Mouse (Mus musculus) liver, adult 2 months (tissue): Measurements from ENCODE around the gene Rab31. TPM values are rescaled to one million over a fixed set of nuclear protein-coding genes. Genes with fewer than 3 reads are reported as not detected.

Source experiments
- DNase-seq: peaks from one replicate; pipeline ENCODE4 v3.0.0-alpha.2; 2011; ENCODE audit warnings: low read depth, low spot score; ENCODE audit errors: extremely low read depth
- H3K27ac ChIP-seq: fragments of 200-500 bp; replicated peaks from 2 replicates; pipeline ENCODE4 v1.5.1; 2012; ENCODE audit warnings: low read depth, mild to moderate bottlenecking, control low read depth, inconsistent platforms, low read length; ENCODE audit not compliant: insufficient read depth
- H3K27me3 ChIP-seq: fragments of 200-500 bp; 2 replicates; pipeline ENCODE4 v1.6.1; 2012; ENCODE audit warnings: mild to moderate bottlenecking, moderate library complexity, low read length, inconsistent platforms; ENCODE audit not compliant: control insufficient read depth, insufficient read depth
- H3K36me3 ChIP-seq: fragments of 200-500 bp; 2 replicates; pipeline ENCODE4 v1.6.1; 2012; ENCODE audit warnings: low read length, inconsistent platforms; ENCODE audit not compliant: control insufficient read depth, insufficient read depth
- H3K4me1 ChIP-seq: fragments of 200-500 bp; 2 replicates; pipeline ENCODE4 v1.6.1; 2011; ENCODE audit warnings: low read length; ENCODE audit not compliant: control insufficient read depth, insufficient read depth
- H3K4me3 ChIP-seq: fragments of 200-500 bp; 2 replicates; pipeline ENCODE4 v1.5.1; 2011; ENCODE audit warnings: low read depth, mild to moderate bottlenecking, control low read depth, low read length, moderate library complexity; ENCODE audit not compliant: insufficient read depth
- H3K79me2 ChIP-seq: fragments of 200-500 bp; 2 replicates; pipeline ENCODE4 v1.6.1; 2012; ENCODE audit warnings: inconsistent platforms, mild to moderate bottlenecking, low read length, moderate library complexity; ENCODE audit not compliant: control insufficient read depth, insufficient read depth
- H3K9ac ChIP-seq: fragments of 200-500 bp; 2 replicates; pipeline ENCODE4 v1.6.1; 2012; ENCODE audit warnings: low read depth, mild to moderate bottlenecking, control low read depth, inconsistent platforms, low read length
- CTCF ChIP-seq: fragments of 200-500 bp; IDR thresholded peaks from 2 replicates; pipeline ENCODE4 v1.5.1; 2011; ENCODE audit warnings: low read depth, low read length, control low read depth
- POLR2A ChIP-seq: fragments of 200-500 bp; IDR thresholded peaks from 2 replicates; pipeline ENCODE4 v1.6.1; 2011; ENCODE audit warnings: low read length, control low read depth; ENCODE audit not compliant: insufficient read depth; ENCODE audit errors: extremely low read depth
- polyA plus RNA-seq: library from polyadenylated mRNA; depleted of rRNA; stranded (reverse); fragments of >200 nt; gene quantifications from 2 replicates; pipeline ENCODE4 v1.2.3, GENCODE M21; 2012; rRNA removed
- total RNA-seq: library from RNA; depleted of rRNA; stranded (reverse); fragments of >200 nt; gene quantifications from 2 replicates; pipeline ENCODE4 v1.2.3, GENCODE M21; 2014; rRNA removed

Gene Rab31
- total and polyA plus RNA-seq, 2 experiments = 3.5 to 5.4 TPM

DNA sequence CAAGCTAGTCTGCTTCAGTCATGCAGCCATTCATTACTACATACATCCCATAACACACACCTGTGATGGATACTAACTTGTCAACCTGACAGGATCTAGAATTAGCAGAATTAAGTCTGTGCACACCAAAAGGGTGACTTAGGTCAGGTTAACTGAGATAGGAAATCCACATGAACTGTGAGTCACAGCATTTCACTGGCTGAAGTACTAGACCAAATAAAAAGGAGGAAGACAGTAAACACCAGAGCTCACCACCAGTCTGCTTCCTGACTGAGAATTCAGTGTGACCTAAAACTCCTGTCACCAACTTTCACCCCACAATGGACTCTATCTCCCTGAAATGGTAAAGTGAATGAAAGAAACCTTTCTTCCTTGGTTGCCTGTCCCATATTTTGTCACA, 168.2 kb downstream of the Rab31 start:
- no peak overlapping the region for H3K9ac ChIP-seq
- peaks cover 52% of the 10 kb centered on the region for H3K4me1 ChIP-seq
- no peak overlapping the region for H3K27ac ChIP-seq

More for the DNA sequence above, 168.2 kb downstream of the Rab31 start:
- DNase-seq = peak; percentile 50
- Histone ChIP-seq H3K36me3 (no peaks in the 10 kb centered on the region), H3K27me3 (no peaks in the 10 kb centered on the region), H3K79me2 (peaks cover 33% of the 10 kb centered on the region), H3K4me3 (no peak overlapping the region)
- no peak for TF ChIP-seq CTCF
- no peak for TF ChIP-seq POLR2A

Other genes with a start within 250 kb of the Rab31 start
- not detected in 2 replicates for gene Tmem232, start 232.0 kb downstream of the Rab31 start, total RNA-seq
- gene Tmem232, start 232.0 kb downstream of the Rab31 start, polyA plus RNA-seq = not detected in 2 replicates
- gene Vapa, start 159.2 kb downstream of the Rab31 start, total RNA-seq = 48.9 and 51.7 TPM in 2 replicates
- gene Vapa, start 159.2 kb downstream of the Rab31 start, polyA plus RNA-seq = 17.9 and 19.0 TPM in 2 replicates
- not detected in 2 replicates for gene Txndc2, start 130.6 kb downstream of the Rab31 start, total RNA-seq
- not detected in 2 replicates for gene Txndc2, start 130.6 kb downstream of the Rab31 start, polyA plus RNA-seq
- 12.6 and 15.1 TPM in 2 replicates for gene Ppp4r1, start 9.8 kb upstream of the Rab31 start, total RNA-seq
- gene Ppp4r1, start 9.8 kb upstream of the Rab31 start, polyA plus RNA-seq = 13.1 and 15.1 TPM in 2 replicates
- 14.3 and 14.5 TPM in 2 replicates for gene Ralbp1, start 113.0 kb upstream of the Rab31 start, total RNA-seq
- gene Ralbp1, start 113.0 kb upstream of the Rab31 start, polyA plus RNA-seq = 10.2 and 10.3 TPM in 2 replicates
- 21.2 and 23.3 TPM in 2 replicates for gene Twsg1, start 178.5 kb upstream of the Rab31 start, total RNA-seq
- gene Twsg1, start 178.5 kb upstream of the Rab31 start, polyA plus RNA-seq = 16.3 and 18.4 TPM in 2 replicates